Mouse (Mus musculus) MEL-GATA-1-ER (cell line): ENCODE results near the gene Cdk5r2.

Experiments
- DNase-seq: peaks from one replicate; pipeline ENCODE4 v3.0.0-alpha.2; 2012; ENCODE audit warnings: low read depth; ENCODE audit errors: extremely low read depth

Cdk5r2 gene

GRCm38 (mm10) chr1:74891513-74891912 is 36.8 kb downstream of the Cdk5r2 start:
- DNase-seq, result peak; percentile 8

- no peak for DNase-seq
These were observed 37.8 kb downstream of the Cdk5r2 start for GRCm38 (mm10) chr1:74892351-74893133.

GRCm38 (mm10) chr1:74893134-74893855 is 38.6 kb downstream of the Cdk5r2 start, which contains the start of gene Cryba2:
Gene Cryba2 (minus strand): TSS chr1:74893143.
- no peak for DNase-seq

GRCm38 (mm10) chr1:74894966-74895365 is 40.2 kb downstream of the Cdk5r2 start:
- peak; percentile 13 for DNase-seq

GRCm38 (mm10) chr1:74897976-74898375 is 43.2 kb downstream of the Cdk5r2 start:
- DNase-seq, result no peak

GRCm38 (mm10) chr1:74898656-74899431 is 44.1 kb downstream of the Cdk5r2 start:
- DNase-seq, result no peak

DNA sequence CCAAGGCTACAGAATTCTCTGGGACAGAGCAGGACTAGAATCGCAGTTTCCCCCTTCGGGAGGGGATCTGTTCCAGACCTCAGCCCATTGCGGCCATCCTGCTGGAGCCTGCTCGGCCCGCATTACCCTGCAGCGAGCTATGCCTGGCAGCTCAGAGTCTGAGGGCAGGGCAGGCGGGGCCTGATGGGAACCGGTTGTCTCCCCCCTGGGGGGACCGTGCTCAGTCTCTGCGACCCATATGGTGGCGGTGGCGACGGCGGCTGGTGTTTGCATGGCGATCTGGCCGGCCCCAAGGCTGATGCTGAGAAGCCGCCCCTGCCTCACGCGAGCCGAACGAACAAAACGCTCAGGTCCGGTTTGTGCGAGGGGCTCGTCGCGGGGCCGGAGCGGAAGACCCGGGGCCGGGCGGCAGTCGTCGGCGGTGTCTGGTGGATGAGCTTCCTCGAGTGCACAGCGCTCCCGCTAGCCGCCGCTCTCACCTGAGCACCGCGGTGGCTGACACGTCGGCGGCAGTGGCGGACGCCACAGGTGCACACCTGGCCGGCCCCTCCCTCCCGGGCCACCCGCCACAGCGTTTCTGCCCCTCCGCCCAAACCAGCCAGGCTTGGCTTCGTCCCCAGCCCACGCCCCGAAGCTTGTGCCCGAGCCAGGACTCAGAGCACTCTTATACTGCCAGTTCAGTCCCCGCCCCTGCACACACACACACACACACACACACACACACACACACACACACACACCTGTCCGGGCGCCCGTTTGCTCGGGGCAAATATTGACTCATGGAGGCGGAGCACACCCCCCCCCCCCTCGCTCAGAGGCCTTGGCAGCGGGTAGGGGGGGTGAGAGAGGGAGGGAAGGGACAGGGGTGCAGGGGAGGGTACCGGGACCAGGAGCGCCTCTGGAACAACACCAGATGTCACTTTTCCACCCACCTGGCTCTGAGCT is 45.9 kb downstream of the Cdk5r2 start:
- no peak for DNase-seq

GRCm38 (mm10) chr1:74901686-74902085 is 47.0 kb downstream of the Cdk5r2 start:
- peak; percentile 16 for DNase-seq

GRCm38 (mm10) chr1:74902191-74902590 is 47.5 kb downstream of the Cdk5r2 start:
- no peak for DNase-seq
